Mouse (Mus musculus) lung, postnatal 0 days (tissue): ENCODE measurements around the gene Insm1. TPM values are rescaled to one million over a fixed set of nuclear protein-coding genes. Genes with fewer than 3 reads are reported as not detected.

Source experiments
- ATAC-seq: fragments of 200-750 bp; cut with Nextera tagmentation; 2 replicates; pipeline ENCODE4 v1.8.0; 2017; ENCODE audit warnings: moderate library complexity
- DNase-seq: peaks from one replicate; pipeline ENCODE4 v3.0.0-alpha.2; 2016; ENCODE audit warnings: low spot score
- H3K27ac ChIP-seq: fragments of 300-500 bp; sonication (generic); 2 replicates; pipeline ENCODE4 v1.5.1; 2014; ENCODE audit warnings: antibody characterized with exemption, mild to moderate bottlenecking, low read length, mixed read lengths
- H3K27me3 ChIP-seq: fragments of 300-500 bp; sonication (generic); replicated peaks from 2 replicates; pipeline ENCODE4 v1.6.1; 2014; ENCODE audit warnings: low read length, mixed read lengths; ENCODE audit not compliant: insufficient read depth
- H3K36me3 ChIP-seq: fragments of 300-500 bp; sonication (generic); 2 replicates; pipeline ENCODE4 v1.6.1; 2014; ENCODE audit warnings: low read length, mixed read lengths; ENCODE audit not compliant: insufficient read depth
- H3K4me1 ChIP-seq: fragments of 300-500 bp; sonication (generic); 2 replicates; pipeline ENCODE4 v1.6.1; 2014; ENCODE audit warnings: antibody characterized with exemption, low read depth, low read length, mixed read lengths; ENCODE audit not compliant: insufficient read depth
- H3K4me2 ChIP-seq: fragments of 300-500 bp; sonication (generic); replicated peaks from 2 replicates; pipeline ENCODE4 v1.6.1; 2014; ENCODE audit warnings: low read depth, mild to moderate bottlenecking, low read length, moderate library complexity, mixed read lengths
- H3K4me3 ChIP-seq: fragments of 300-500 bp; sonication (generic); 2 replicates; pipeline ENCODE4 v1.5.1; 2014; ENCODE audit warnings: low read depth, low read length
- H3K9ac ChIP-seq: fragments of 300-500 bp; sonication (generic); replicated peaks from 2 replicates; pipeline ENCODE4 v1.6.1; 2014; ENCODE audit warnings: low read depth, mild to moderate bottlenecking
- H3K9me3 ChIP-seq: fragments of 300-500 bp; sonication (generic); 2 replicates; pipeline ENCODE4 v1.6.1; 2016; ENCODE audit warnings: low read length, mixed read lengths
- CTCF ChIP-seq: IDR thresholded peaks from 2 replicates; pipeline ENCODE4 v1.5.1; 2016; ENCODE audit warnings: antibody characterized with exemption, mild to moderate bottlenecking
- EP300 ChIP-seq: IDR thresholded peaks from 2 replicates; pipeline ENCODE4 v1.6.1; 2016; ENCODE audit warnings: antibody characterized with exemption, mild to moderate bottlenecking, control low read depth
- WGBS: fragments of 180-500 bp; shearing (Covaris S2); extraction: QIAGEN DNeasy Blood & Tissue Kit; methylation state at CpG from one replicate; pipeline ENCODE4 v1.1.7; 2014; 5-methylcytosine and 5-hydroxymethylcytosine counted together
- polyA plus RNA-seq: library from polyadenylated mRNA; unstranded; fragments of >200 nt; fragmentation: Nextera tagmentation; extraction: Ambion mirVana; gene quantifications from 2 replicates; pipeline ENCODE4 v1.2.1, GENCODE M21; 2015

The Insm1 gene
- polyA plus RNA-seq, 1 experiment from 2014 or later = 0.06 TPM

GRCm38 (mm10) chr2:146244049-146244448, 22.3 kb downstream of the Insm1 start:
- no peak for DNase-seq
- 100% methylated on average over 2 of the region's 2 CpGs for WGBS

GRCm38 (mm10) chr2:146245401-146245800, 23.7 kb downstream of the Insm1 start:
- Histone ChIP-seq H3K4me1 (no peaks in the 10 kb centered on the region; the same call in 1 of the 2 replicates), H3K4me3 (no peak overlapping the region), H3K27ac (no peak overlapping the region), H3K9me3 (no peaks in the 10 kb centered on the region), H3K4me2 (no peak overlapping the region), H3K9ac (no peak overlapping the region), H3K36me3 (no peaks in the 10 kb centered on the region; the same call in 1 of the 2 replicates), H3K27me3 (no peaks in the 10 kb centered on the region)
- no peak for DNase-seq
- 66% methylated on average over 7 of the region's 7 CpGs for WGBS
- TF ChIP-seq CTCF (no peak), EP300 (no peak)
- no peak for ATAC-seq

More at GRCm38 (mm10) chr2:146244049-146244448, 22.3 kb downstream of the Insm1 start:
- Histone ChIP-seq H3K36me3 (no peaks in the 10 kb centered on the region; the same call in 1 of the 2 replicates), H3K4me2 (no peak overlapping the region), H3K4me1 (no peaks in the 10 kb centered on the region; the same call in 1 of the 2 replicates), H3K4me3 (no peak overlapping the region), H3K27ac (no peak overlapping the region), H3K9ac (no peak overlapping the region), H3K9me3 (no peaks in the 10 kb centered on the region), H3K27me3 (no peaks in the 10 kb centered on the region)
- no peak for ATAC-seq
- TF ChIP-seq EP300 (no peak), CTCF (no peak)

GRCm38 (mm10) chr2:146246409-146247075, 24.8 kb downstream of the Insm1 start:
- Histone ChIP-seq H3K27me3 (no peaks in the 10 kb centered on the region), H3K9ac (no peak overlapping the region), H3K4me1 (no peaks in the 10 kb centered on the region; the same call in 1 of the 2 replicates), H3K4me2 (no peak overlapping the region), H3K4me3 (no peak overlapping the region), H3K36me3 (no peaks in the 10 kb centered on the region; the same call in 1 of the 2 replicates), H3K27ac (no peak overlapping the region), H3K9me3 (no peaks in the 10 kb centered on the region)
- no peak for ATAC-seq
- TF ChIP-seq EP300 (no peak), CTCF (no peak)
- peak; percentile 7 for DNase-seq
- WGBS = 62% methylated on average over 4 of the region's 4 CpGs

- Histone ChIP-seq H3K4me1 (no peaks in the 10 kb centered on the region; the same call in 1 of the 2 replicates), H3K4me3 (no peak overlapping the region), H3K27me3 (no peaks in the 10 kb centered on the region), H3K4me2 (no peak overlapping the region), H3K36me3 (no peaks in the 10 kb centered on the region; the same call in 1 of the 2 replicates), H3K9ac (no peak overlapping the region), H3K27ac (no peak overlapping the region), H3K9me3 (no peaks in the 10 kb centered on the region)
- DNase-seq = no peak
- no peak for ATAC-seq
- TF ChIP-seq EP300 = no peak
- no peak for TF ChIP-seq CTCF
- WGBS = 27% methylated on average over 6 of the region's 6 CpGs
These were observed 25.9 kb downstream of the Insm1 start for GRCm38 (mm10) chr2:146247576-146247975.

- no peak for TF ChIP-seq EP300
- TF ChIP-seq CTCF = no peak
- DNase-seq (no peak), ATAC-seq (no peak)
- no peaks in the 10 kb centered on the region for H3K9me3 ChIP-seq
- no peak overlapping the region for H3K27ac ChIP-seq
- H3K36me3 ChIP-seq = no peaks in the 10 kb centered on the region
- H3K4me2 ChIP-seq = no peak overlapping the region
- H3K4me1 ChIP-seq = no peaks in the 10 kb centered on the region; the same call in 1 of the 2 replicates
- no peak overlapping the region for H3K4me3 ChIP-seq
- no peaks in the 10 kb centered on the region for H3K27me3 ChIP-seq
- 86% methylated on average over 7 of the region's 7 CpGs for WGBS
- H3K9ac ChIP-seq = no peak overlapping the region
These were observed 27.3 kb downstream of the Insm1 start for GRCm38 (mm10) chr2:146249033-146249432.

GRCm38 (mm10) chr2:146250236-146250904, 28.6 kb downstream of the Insm1 start:
- DNase-seq (no peak), ATAC-seq (no peak)
- no peaks in the 10 kb centered on the region for H3K9me3 ChIP-seq
- no peaks in the 10 kb centered on the region; the same call in 1 of the 2 replicates for H3K4me1 ChIP-seq
- no peak overlapping the region for H3K4me2 ChIP-seq
- no peak overlapping the region for H3K4me3 ChIP-seq
- H3K36me3 ChIP-seq = no peaks in the 10 kb centered on the region
- WGBS = 87% methylated on average over 6 of the region's 6 CpGs
- no peak overlapping the region for H3K9ac ChIP-seq
- H3K27ac ChIP-seq = no peak overlapping the region
- no peaks in the 10 kb centered on the region for H3K27me3 ChIP-seq
- TF ChIP-seq CTCF (no peak), EP300 (no peak)
